Mouse (Mus musculus) kidney, embryonic 15.5 days (tissue): Measurements from ENCODE around the gene Itgax. TPM values are rescaled to one million over a fixed set of nuclear protein-coding genes. Genes with fewer than 3 reads are reported as not detected.

ENCODE experiments used
- ATAC-seq: fragments of 200-750 bp; cut with Nextera tagmentation; replicated peaks from 2 replicates; pipeline ENCODE4 v1.8.0; 2017; ENCODE audit warnings: moderate TSS enrichment; ENCODE audit not compliant: low FRiP score
- H3K27ac ChIP-seq: fragments of 300-500 bp; sonication (generic); 2 replicates; pipeline ENCODE4 v1.5.1; 2015; ENCODE audit warnings: mild to moderate bottlenecking, inconsistent platforms
- H3K27me3 ChIP-seq: fragments of 300-500 bp; sonication (generic); 2 replicates; pipeline ENCODE4 v1.6.1; 2015; ENCODE audit warnings: inconsistent platforms
- H3K36me3 ChIP-seq: fragments of 300-500 bp; sonication (generic); 2 replicates; pipeline ENCODE4 v1.6.1; 2015; ENCODE audit warnings: inconsistent platforms
- H3K4me1 ChIP-seq: fragments of 300-500 bp; sonication (generic); 2 replicates; pipeline ENCODE4 v1.6.1; 2015; ENCODE audit warnings: inconsistent platforms
- H3K4me2 ChIP-seq: fragments of 300-500 bp; sonication (generic); 2 replicates; pipeline ENCODE4 v1.6.1; 2015; ENCODE audit warnings: moderate library complexity, mild to moderate bottlenecking, inconsistent platforms
- H3K4me3 ChIP-seq: fragments of 300-500 bp; sonication (generic); replicated peaks from 2 replicates; pipeline ENCODE4 v1.5.1; 2015; ENCODE audit warnings: mild to moderate bottlenecking, inconsistent platforms
- H3K9ac ChIP-seq: fragments of 300-500 bp; sonication (generic); 2 replicates; pipeline ENCODE4 v1.6.1; 2015; ENCODE audit warnings: mild to moderate bottlenecking, inconsistent platforms
- H3K9me3 ChIP-seq: fragments of 300-500 bp; sonication (generic); replicated peaks from 2 replicates; pipeline ENCODE4 v1.6.1; 2016; ENCODE audit warnings: inconsistent platforms
- WGBS: fragments of 180-500 bp; shearing (Covaris S2); methylation state at CpG from one replicate; pipeline ENCODE4 v1.1.7; 2015; ENCODE audit warnings: mixed read lengths; 5-methylcytosine and 5-hydroxymethylcytosine counted together
- polyA plus RNA-seq: library from polyadenylated mRNA; unstranded; fragments of >200 nt; fragmentation: Nextera tagmentation; extraction: Ambion mirVana; gene quantifications from 2 replicates; pipeline ENCODE4 v1.2.1, GENCODE M21; 2015

The Itgax gene
- polyA plus RNA-seq, 1 experiment from 2014 or later: 0.17 TPM

GRCm38 (mm10) chr7:128169996-128170395, 40.6 kb downstream of the Itgax start:
- 83% methylated on average over 3 of the region's 3 CpGs for WGBS
- no peak for ATAC-seq
- Histone ChIP-seq H3K4me1 (no peaks in the 10 kb centered on the region), H3K9me3 (no peaks in the 10 kb centered on the region), H3K4me3 (no peak overlapping the region), H3K36me3 (no peaks in the 10 kb centered on the region), H3K27ac (no peak overlapping the region), H3K9ac (no peak overlapping the region), H3K4me2 (no peak overlapping the region), H3K27me3 (no peaks in the 10 kb centered on the region)

- no peak overlapping the region for H3K9ac ChIP-seq
- WGBS: 66% methylated on average over 2 of the region's 2 CpGs
Measured at GRCm38 (mm10) chr7:128178385-128178784, 49.0 kb downstream of the Itgax start.

GRCm38 (mm10) chr7:128180126-128180525, 50.8 kb downstream of the Itgax start:
- Histone ChIP-seq H3K4me3 (no peak overlapping the region), H3K4me1 (no peaks in the 10 kb centered on the region), H3K9ac (no peak overlapping the region), H3K27me3 (no peaks in the 10 kb centered on the region), H3K4me2 (no peak overlapping the region), H3K36me3 (no peaks in the 10 kb centered on the region), H3K9me3 (no peaks in the 10 kb centered on the region), H3K27ac (no peak overlapping the region)
- ATAC-seq: no peak
- 64% methylated on average over 7 of the region's 7 CpGs for whole genome bisulfite sequencing

More at GRCm38 (mm10) chr7:128178385-128178784, 49.0 kb downstream of the Itgax start:
- Histone ChIP-seq H3K27me3 (no peaks in the 10 kb centered on the region), H3K27ac (no peak overlapping the region), H3K9me3 (no peaks in the 10 kb centered on the region), H3K36me3 (no peaks in the 10 kb centered on the region), H3K4me3 (no peak overlapping the region), H3K4me2 (no peak overlapping the region), H3K4me1 (no peaks in the 10 kb centered on the region)
- no peak for ATAC-seq

GRCm38 (mm10) chr7:128180546-128180945, 51.2 kb downstream of the Itgax start:
- ATAC-seq: no peak
- no peak overlapping the region for H3K4me3 ChIP-seq
- no peak overlapping the region for H3K9ac ChIP-seq
- WGBS: 65% methylated on average over 6 of the region's 6 CpGs
- H3K36me3 ChIP-seq: no peaks in the 10 kb centered on the region
- no peaks in the 10 kb centered on the region for H3K27me3 ChIP-seq
- H3K9me3 ChIP-seq: no peaks in the 10 kb centered on the region
- H3K4me1 ChIP-seq: no peaks in the 10 kb centered on the region
- H3K4me2 ChIP-seq: no peak overlapping the region
- no peak overlapping the region for H3K27ac ChIP-seq

GRCm38 (mm10) chr7:128181691-128182090, 52.3 kb downstream of the Itgax start:
- ATAC-seq: no peak
- Histone ChIP-seq H3K9ac (no peak overlapping the region), H3K36me3 (no peaks in the 10 kb centered on the region), H3K4me1 (no peaks in the 10 kb centered on the region), H3K9me3 (no peaks in the 10 kb centered on the region), H3K27me3 (no peaks in the 10 kb centered on the region), H3K4me2 (no peak overlapping the region), H3K4me3 (no peak overlapping the region), H3K27ac (no peak overlapping the region)
- 87% methylated on average over 10 of the region's 10 CpGs for WGBS

Other genes starting within 250 kb of the Itgax start
- gene Prss53, start 238.6 kb upstream of the Itgax start, polyA plus RNA-seq: 2.2 and 2.7 TPM in 2 replicates
- gene Gm21974, start 234.1 kb upstream of the Itgax start, polyA plus RNA-seq: not detected in 2 replicates
- 152 and 162 TPM in 2 replicates for gene Vkorc1, start 233.9 kb upstream of the Itgax start, polyA plus RNA-seq
- 120 and 140 TPM in 2 replicates for gene Bckdk, start 225.5 kb upstream of the Itgax start, polyA plus RNA-seq
- 41.8 and 43.5 TPM in 2 replicates for gene Kat8, start 217.0 kb upstream of the Itgax start, polyA plus RNA-seq
- 56.9 and 59.5 TPM in 2 replicates for gene Prss8, start 199.4 kb upstream of the Itgax start, polyA plus RNA-seq
- gene Prss36, start 182.8 kb upstream of the Itgax start, polyA plus RNA-seq: 11.5 and 12.4 TPM in 2 replicates
- 421 and 440 TPM in 2 replicates for gene Fus, start 162.1 kb upstream of the Itgax start, polyA plus RNA-seq
- gene Pycard, start 135.7 kb upstream of the Itgax start, polyA plus RNA-seq: 43.9 and 45.1 TPM in 2 replicates
- 0.31 and 0.60 TPM in 2 replicates for gene Trim72, start 125.6 kb upstream of the Itgax start, polyA plus RNA-seq
- gene Itgam, start 66.9 kb upstream of the Itgax start, polyA plus RNA-seq: 1.2 and 1.4 TPM in 2 replicates
- gene Gm49368, start 66.9 kb upstream of the Itgax start, polyA plus RNA-seq: not detected in 2 replicates
- not detected in 2 replicates for gene Itgad, start 24.8 kb downstream of the Itgax start, polyA plus RNA-seq
- gene Cox6a2, start 76.8 kb downstream of the Itgax start, polyA plus RNA-seq: 5.1 and 11.1 TPM in 2 replicates
- gene Armc5, start 107.8 kb downstream of the Itgax start, polyA plus RNA-seq: 19.1 and 21.1 TPM in 2 replicates
- 8.3 and 8.7 TPM in 2 replicates for gene 9130023H24Rik, start 108.5 kb downstream of the Itgax start, polyA plus RNA-seq
- 77.2 and 107 TPM in 2 replicates for gene Tgfb1i1, start 117.3 kb downstream of the Itgax start, polyA plus RNA-seq
- gene Slc5a2, start 136.1 kb downstream of the Itgax start, polyA plus RNA-seq: 5.6 and 8.4 TPM in 2 replicates
- gene BC017158, start 168.6 kb downstream of the Itgax start, polyA plus RNA-seq: 29.1 and 31.7 TPM in 2 replicates